Mouse (Mus musculus) hindbrain, embryonic 11.5 days (tissue): Measurements from ENCODE around the gene Pheta1. TPM values are rescaled to one million over a fixed set of nuclear protein-coding genes. Genes with fewer than 3 reads are reported as not detected.

Experiments used
- ATAC-seq: fragments of 200-750 bp; cut with Nextera tagmentation; 2 replicates; pipeline ENCODE4 v1.8.0; 2017; ENCODE audit warnings: mild to moderate bottlenecking, moderate TSS enrichment, moderate library complexity; ENCODE audit not compliant: low FRiP score
- DNase-seq: peaks from one replicate; pipeline ENCODE4 v3.0.0-alpha.2; 2015; ENCODE audit warnings: low spot score
- H3K27ac ChIP-seq: fragments of 300-500 bp; sonication (generic); 2 replicates; pipeline ENCODE4 v1.5.1; 2014; ENCODE audit warnings: mild to moderate bottlenecking, low read depth, low read length
- H3K27me3 ChIP-seq: fragments of 300-500 bp; sonication (generic); 2 replicates; pipeline ENCODE4 v1.6.1; 2014; ENCODE audit warnings: mild to moderate bottlenecking, low read length, moderate library complexity, mixed read lengths; ENCODE audit not compliant: control insufficient read depth, insufficient read depth
- H3K36me3 ChIP-seq: fragments of 300-500 bp; sonication (generic); 2 replicates; pipeline ENCODE4 v1.6.1; 2014; ENCODE audit warnings: mild to moderate bottlenecking, low read length, moderate library complexity, mixed read lengths; ENCODE audit not compliant: control insufficient read depth, insufficient read depth
- H3K4me1 ChIP-seq: fragments of 300-500 bp; sonication (generic); replicated peaks from 2 replicates; pipeline ENCODE4 v1.6.1; 2014; ENCODE audit warnings: low read length, mixed read lengths; ENCODE audit not compliant: control insufficient read depth, insufficient read depth
- H3K4me2 ChIP-seq: fragments of 300-500 bp; sonication (generic); replicated peaks from 2 replicates; pipeline ENCODE4 v1.6.1; 2014; ENCODE audit warnings: mild to moderate bottlenecking, low read depth, low read length
- H3K4me3 ChIP-seq: fragments of 300-500 bp; sonication (generic); 2 replicates; pipeline ENCODE4 v1.5.1; 2014; ENCODE audit warnings: low read depth, low read length
- H3K9ac ChIP-seq: fragments of 300-500 bp; sonication (generic); 2 replicates; pipeline ENCODE4 v1.6.1; 2014; ENCODE audit warnings: low read depth, low read length
- H3K9me3 ChIP-seq: fragments of 300-500 bp; sonication (generic); 2 replicates; pipeline ENCODE4 v1.6.1; 2016; ENCODE audit warnings: low read length; ENCODE audit not compliant: control insufficient read depth
- WGBS: fragments of 180-500 bp; shearing (Covaris S2); extraction: QIAGEN DNeasy Blood & Tissue Kit; methylation state at CpG from one replicate; pipeline ENCODE4 v1.1.7; 2014; 5-methylcytosine and 5-hydroxymethylcytosine counted together
- polyA plus RNA-seq: library from polyadenylated mRNA; unstranded; fragments of >200 nt; fragmentation: Nextera tagmentation; extraction: Ambion mirVana; gene quantifications from 2 replicates; pipeline ENCODE4 v1.2.1, GENCODE M21; 2014

Pheta1 gene
- 27.0 and 29.3 TPM in 2 replicates for polyA plus RNA-seq

GRCm38 (mm10) chr5:121848743-121849142, at the start of gene Pheta1:
TSS of gene Pheta1 (plus strand) at chr5:121848984.
- ATAC-seq: peak; percentile 90
- Histone ChIP-seq H3K4me3 (peak within 1 kb of the TSS; percentile 66), H3K27ac (peak within 1 kb of the TSS; percentile 60), H3K9me3 (no peaks in the 10 kb centered on the region), H3K9ac (peak within 1 kb of the TSS; percentile 72), H3K4me1 (peaks cover 19% of the 10 kb centered on the region), H3K27me3 (peaks cover 11% of the 10 kb centered on the region), H3K4me2 (peak within 1 kb of the TSS; percentile 66), H3K36me3 (peaks cover 7% of the 10 kb centered on the region; the same call in 1 of the 2 replicates)
- DNase-seq: peak; percentile 95
- WGBS: 0% methylated on average over 30 of the region's 42 CpGs

DNA sequence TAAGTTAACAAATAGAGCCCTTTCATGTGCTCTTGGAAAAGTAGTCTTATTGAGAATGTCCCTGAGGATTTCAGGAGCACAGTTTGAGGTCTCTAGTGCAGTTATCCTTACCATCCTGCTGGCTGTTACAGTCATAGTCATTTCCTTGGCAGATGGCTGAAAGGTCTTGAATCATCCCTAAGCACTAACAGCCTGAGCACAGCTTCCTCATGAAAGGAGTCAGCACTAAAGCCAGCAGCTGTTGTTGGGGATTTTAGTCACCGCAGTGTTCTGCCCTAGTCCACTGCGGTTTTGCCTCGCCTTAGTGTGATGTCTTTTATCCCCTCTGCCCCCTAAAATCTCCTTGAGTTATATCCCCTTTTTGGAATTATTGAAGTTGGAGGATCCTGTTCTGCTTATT, 41.6 kb upstream of the Pheta1 start:
- Histone ChIP-seq H3K4me3 (no peak overlapping the region), H3K4me1 (no peaks in the 10 kb centered on the region), H3K9ac (no peak overlapping the region), H3K27me3 (no peaks in the 10 kb centered on the region), H3K4me2 (no peak overlapping the region), H3K27ac (no peak overlapping the region), H3K9me3 (no peaks in the 10 kb centered on the region), H3K36me3 (peaks cover 11% of the 10 kb centered on the region; the same call in 1 of the 2 replicates)
- DNase-seq (no peak), ATAC-seq (no peak)
- WGBS: 96% methylated on average over 3 of the region's 3 CpGs

DNA sequence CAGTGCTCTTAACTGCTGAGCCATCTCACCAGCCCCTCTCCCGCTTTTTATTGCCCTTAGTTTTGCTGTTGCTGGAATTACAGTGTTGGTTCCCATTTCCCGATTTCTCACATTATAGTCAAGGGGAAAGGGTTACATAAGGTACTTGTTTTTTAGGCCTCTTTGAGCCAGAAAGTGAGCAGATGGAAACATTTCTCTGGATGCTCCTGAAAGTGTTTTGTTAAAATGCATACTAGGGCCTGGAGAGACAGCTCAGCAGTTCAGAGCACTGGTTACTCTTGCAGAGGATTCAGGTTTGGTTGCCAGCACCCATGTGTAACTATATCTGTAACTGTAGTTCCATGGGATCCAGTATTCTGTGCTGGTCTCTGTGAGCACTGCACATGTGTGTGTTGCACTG, 40.6 kb upstream of the Pheta1 start:
- ATAC-seq (no peak), DNase-seq (no peak)
- no peak overlapping the region for H3K4me2 ChIP-seq
- H3K27ac ChIP-seq: no peak overlapping the region
- no peaks in the 10 kb centered on the region for H3K9me3 ChIP-seq
- no peaks in the 10 kb centered on the region for H3K27me3 ChIP-seq
- no peak overlapping the region for H3K9ac ChIP-seq
- WGBS: 86% methylated on average over 2 of the region's 2 CpGs
- peaks cover 19% of the 10 kb centered on the region for H3K36me3 ChIP-seq
- H3K4me3 ChIP-seq: no peak overlapping the region
- no peaks in the 10 kb centered on the region for H3K4me1 ChIP-seq

DNA sequence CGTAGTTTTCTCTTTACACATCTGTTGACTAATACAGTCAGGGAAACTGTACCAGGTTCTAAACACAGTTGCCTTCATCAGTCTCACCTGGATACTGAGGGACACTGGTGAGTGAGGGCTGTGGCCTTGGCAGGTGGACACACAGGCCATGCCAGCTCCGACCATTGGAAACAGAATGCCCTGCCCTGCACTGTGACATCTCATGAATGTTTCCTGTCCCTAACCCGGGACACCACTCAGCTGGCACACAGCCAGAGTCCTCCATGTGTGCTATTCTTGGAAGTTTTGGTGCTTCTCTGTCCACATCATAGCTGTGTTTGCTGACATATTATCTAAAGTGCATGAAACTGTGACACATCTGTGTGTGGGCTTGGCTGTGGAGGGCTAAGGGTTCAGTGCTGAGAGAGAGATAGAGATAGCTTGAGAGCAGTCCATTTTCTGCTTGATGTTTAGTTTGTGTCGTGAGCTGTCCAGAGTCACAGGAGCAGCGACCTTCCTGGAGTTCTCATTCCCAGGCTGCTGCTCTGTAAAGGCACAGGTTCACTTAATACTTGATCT, 39.0 kb upstream of the Pheta1 start:
- H3K36me3 ChIP-seq: peaks cover 24% of the 10 kb centered on the region
- WGBS: 88% methylated on average over 5 of the region's 5 CpGs
- DNase-seq (no peak), ATAC-seq (no peak)
- H3K27ac ChIP-seq: no peak overlapping the region
- H3K9ac ChIP-seq: no peak overlapping the region
- H3K4me2 ChIP-seq: no peak overlapping the region
- H3K4me3 ChIP-seq: no peak overlapping the region
- H3K4me1 ChIP-seq: no peaks in the 10 kb centered on the region
- no peaks in the 10 kb centered on the region for H3K27me3 ChIP-seq
- H3K9me3 ChIP-seq: no peaks in the 10 kb centered on the region

GRCm38 (mm10) chr5:121810331-121811151, 38.2 kb upstream of the Pheta1 start:
- 92% methylated on average over 17 of the region's 17 CpGs for WGBS
- H3K9me3 ChIP-seq: no peaks in the 10 kb centered on the region
- H3K4me2 ChIP-seq: no peak overlapping the region
- no peaks in the 10 kb centered on the region for H3K4me1 ChIP-seq
- DNase-seq (no peak), ATAC-seq (no peak)
- H3K9ac ChIP-seq: no peak overlapping the region
- no peaks in the 10 kb centered on the region for H3K27me3 ChIP-seq
- no peak overlapping the region for H3K27ac ChIP-seq
- H3K36me3 ChIP-seq: peaks cover 24% of the 10 kb centered on the region
- no peak overlapping the region for H3K4me3 ChIP-seq

DNA sequence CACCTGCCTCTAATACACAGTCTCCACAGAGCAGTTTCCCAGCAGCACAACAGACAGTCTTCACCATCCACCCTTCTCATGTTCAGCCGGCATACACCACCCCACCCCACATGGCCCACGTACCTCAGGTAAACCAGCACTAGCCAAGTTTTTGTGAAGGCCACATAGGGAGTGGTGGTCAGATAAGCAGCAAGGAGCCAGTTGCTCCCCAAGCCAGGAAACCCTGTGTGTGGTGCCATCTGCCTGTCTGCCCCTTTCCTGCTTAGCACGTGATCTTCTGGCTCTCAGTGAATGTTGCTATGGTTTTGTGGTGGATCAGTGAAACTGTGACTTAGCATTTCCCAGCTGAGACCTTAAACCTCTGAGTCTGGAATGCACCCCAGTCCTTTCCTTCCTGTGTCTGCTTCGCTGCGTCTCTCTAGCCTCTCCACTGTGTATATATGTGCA, 37.3 kb upstream of the Pheta1 start:
- H3K9ac ChIP-seq: no peak overlapping the region

GRCm38 (mm10) chr5:121812526-121813243, 36.1 kb upstream of the Pheta1 start:
- H3K4me1 ChIP-seq: no peaks in the 10 kb centered on the region
- no peak overlapping the region for H3K27ac ChIP-seq
- ATAC-seq (no peak), DNase-seq (no peak)
- H3K36me3 ChIP-seq: peaks cover 33% of the 10 kb centered on the region
- H3K4me3 ChIP-seq: no peak overlapping the region
- 90% methylated on average over 7 of the region's 7 CpGs for WGBS
- no peak overlapping the region for H3K9ac ChIP-seq
- no peak overlapping the region for H3K4me2 ChIP-seq
- H3K9me3 ChIP-seq: no peaks in the 10 kb centered on the region
- no peaks in the 10 kb centered on the region for H3K27me3 ChIP-seq

More for the DNA sequence above, 37.3 kb upstream of the Pheta1 start:
- Histone ChIP-seq H3K27me3 (no peaks in the 10 kb centered on the region), H3K27ac (no peak overlapping the region), H3K9me3 (no peaks in the 10 kb centered on the region), H3K4me2 (no peak overlapping the region), H3K4me3 (no peak overlapping the region), H3K36me3 (peaks cover 25% of the 10 kb centered on the region), H3K4me1 (no peaks in the 10 kb centered on the region)
- 94% methylated on average over 5 of the region's 5 CpGs for WGBS
- ATAC-seq (no peak), DNase-seq (no peak)

DNA sequence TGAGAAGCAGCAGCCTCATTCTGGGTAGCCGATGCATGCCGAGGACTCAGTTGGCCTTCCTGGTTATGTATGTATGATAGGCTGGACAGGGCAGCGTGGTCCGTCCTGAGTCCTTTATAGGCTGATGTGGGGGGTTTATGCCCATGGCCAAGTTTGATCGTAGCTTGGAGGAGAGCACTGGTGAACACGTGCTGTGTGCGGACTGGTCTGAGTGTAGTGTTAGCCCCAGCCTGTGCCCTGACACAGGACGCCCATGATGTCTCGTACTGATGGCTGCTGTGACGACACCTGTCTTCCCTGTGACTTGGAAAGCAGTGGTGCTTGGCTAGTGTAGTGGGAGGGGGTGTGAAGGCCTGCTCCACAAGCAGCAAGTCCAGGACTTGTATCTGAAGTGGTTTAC, 35.0 kb upstream of the Pheta1 start:
- 95% methylated on average over 10 of the region's 10 CpGs for WGBS
- DNase-seq (no peak), ATAC-seq (no peak)
- no peaks in the 10 kb centered on the region for H3K27me3 ChIP-seq
- peaks cover 33% of the 10 kb centered on the region for H3K36me3 ChIP-seq
- no peaks in the 10 kb centered on the region for H3K4me1 ChIP-seq
- no peak overlapping the region for H3K4me2 ChIP-seq
- no peak overlapping the region for H3K9ac ChIP-seq
- no peak overlapping the region for H3K4me3 ChIP-seq
- no peak overlapping the region for H3K27ac ChIP-seq
- no peaks in the 10 kb centered on the region for H3K9me3 ChIP-seq
